Mouse (Mus musculus): ENCODE data around the gene Gm16503.

DNA sequence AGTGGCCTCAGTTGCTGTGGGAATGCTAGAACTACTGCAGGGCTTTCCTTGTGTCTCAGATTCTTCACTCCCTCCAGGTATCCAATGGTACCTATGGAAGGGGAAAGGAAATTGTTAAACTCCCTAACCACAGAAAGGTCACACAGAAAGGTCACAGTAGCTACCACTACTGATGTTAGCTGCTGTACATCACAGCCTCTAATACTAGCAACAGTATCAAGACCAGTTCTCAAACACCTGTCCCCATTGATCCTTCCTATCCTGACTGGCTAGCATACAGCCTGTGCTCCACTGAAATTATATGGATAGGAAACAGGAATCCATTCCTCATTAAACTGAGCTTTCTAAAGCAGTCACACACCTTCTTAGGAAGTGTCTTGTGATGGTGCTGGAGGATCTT, 19.9 kb upstream of the Gm16503 start:
- TF ChIP-seq CTCF (IDR thresholded peaks at IDR 0.05 in 2 of 3, conservative IDR thresholded peaks at IDR 0.05 in 1 of 3; ENCODE audit: control insufficient read depth in 1 of 3, insufficient read depth in 1 of 3, low read depth in 2 of 3, low read length in 3 of 3, poor library complexity in 1 of 3, severe bottlenecking in 1 of 3) (no peak), ZNF384 (IDR thresholded peaks at IDR 0.05; ENCODE audit: low read depth, low read length) (no peak), TCF12 (IDR thresholded peaks at IDR 0.05; ENCODE audit: low read depth, low read length) (no peak), TAL1 (IDR thresholded peaks at IDR 0.05; ENCODE audit: low read length) (no peak), ETS1 (IDR thresholded peaks at IDR 0.05; ENCODE audit: low read depth, low read length) (no peak), GATA1 (IDR thresholded peaks at IDR 0.05; ENCODE audit: low read depth, low read length) (no peak)
